Mouse (Mus musculus) kidney, adult 2 months (tissue): Measurements from ENCODE around the gene Gfap. TPM values are rescaled to one million over a fixed set of nuclear protein-coding genes. Genes with fewer than 3 reads are reported as not detected.

Source experiments
- DNase-seq: peaks from one replicate; pipeline ENCODE4 v3.0.0; 2021
- H3K27ac ChIP-seq: fragments of 200-500 bp; 2 replicates; pipeline ENCODE4 v1.5.1; 2012; ENCODE audit warnings: low read depth, low read length, control low read depth, inconsistent platforms; ENCODE audit not compliant: insufficient read depth
- H3K27me3 ChIP-seq: fragments of 200-500 bp; replicated peaks from 2 replicates; pipeline ENCODE4 v1.6.1; 2012; ENCODE audit warnings: mild to moderate bottlenecking, moderate library complexity, low read length, inconsistent platforms; ENCODE audit not compliant: control insufficient read depth, insufficient read depth
- H3K36me3 ChIP-seq: fragments of 200-500 bp; 2 replicates; pipeline ENCODE4 v1.6.1; 2012; ENCODE audit warnings: mild to moderate bottlenecking, moderate library complexity, low read length, inconsistent platforms; ENCODE audit not compliant: control insufficient read depth, insufficient read depth
- H3K4me1 ChIP-seq: fragments of 200-500 bp; 2 replicates; pipeline ENCODE4 v1.6.1; 2011; ENCODE audit warnings: low read length; ENCODE audit not compliant: control insufficient read depth, insufficient read depth
- H3K4me3 ChIP-seq: fragments of 200-500 bp; 2 replicates; pipeline ENCODE4 v1.5.1; 2011; ENCODE audit warnings: mild to moderate bottlenecking, low read depth, low read length, control low read depth; ENCODE audit not compliant: insufficient read depth
- CTCF ChIP-seq: fragments of 200-500 bp; conservative IDR thresholded peaks from 2 replicates; pipeline ENCODE4 v1.5.1; 2011; ENCODE audit warnings: low read depth, mild to moderate bottlenecking, control low read depth, low read length, moderate library complexity, mixed read lengths; ENCODE audit not compliant: insufficient read depth, insufficient read length
- POLR2A ChIP-seq: fragments of 200-500 bp; IDR thresholded peaks from one replicate; pipeline ENCODE4 v1.6.1; 2011; ENCODE audit warnings: low read depth, low read length, control low read depth
- WGBS: fragments of 180-500 bp; shearing (Covaris S2); methylation state at CpG from one replicate; pipeline ENCODE4 v1.1.7; 2018; 5-methylcytosine and 5-hydroxymethylcytosine counted together
- polyA plus RNA-seq: library from polyadenylated mRNA; depleted of rRNA; stranded (reverse); fragments of >200 nt; gene quantifications from 2 replicates; pipeline ENCODE4 v1.2.3, GENCODE M21; 2012; rRNA removed

Gfap gene
- polyA plus RNA-seq, result 0.16 and 0.18 TPM in 2 replicates

- 5% methylated on average over 7 of the region's 7 CpGs for WGBS
- DNase-seq, result peak; percentile 70
- Histone ChIP-seq H3K4me3 (no peak within 1 kb of the TSS), H3K27ac (no peak within 1 kb of the TSS), H3K27me3 (no peaks in the 10 kb centered on the region), H3K4me1 (no peaks in the 10 kb centered on the region), H3K36me3 (no peaks in the 10 kb centered on the region)
- TF ChIP-seq POLR2A (no peak), CTCF (peak; percentile 98)
Observed at GRCm38 (mm10) chr11:102900763-102901162, at the start of gene Gfap. Gene Gfap, minus strand, starts transcription at chr11:102900912.

DNA sequence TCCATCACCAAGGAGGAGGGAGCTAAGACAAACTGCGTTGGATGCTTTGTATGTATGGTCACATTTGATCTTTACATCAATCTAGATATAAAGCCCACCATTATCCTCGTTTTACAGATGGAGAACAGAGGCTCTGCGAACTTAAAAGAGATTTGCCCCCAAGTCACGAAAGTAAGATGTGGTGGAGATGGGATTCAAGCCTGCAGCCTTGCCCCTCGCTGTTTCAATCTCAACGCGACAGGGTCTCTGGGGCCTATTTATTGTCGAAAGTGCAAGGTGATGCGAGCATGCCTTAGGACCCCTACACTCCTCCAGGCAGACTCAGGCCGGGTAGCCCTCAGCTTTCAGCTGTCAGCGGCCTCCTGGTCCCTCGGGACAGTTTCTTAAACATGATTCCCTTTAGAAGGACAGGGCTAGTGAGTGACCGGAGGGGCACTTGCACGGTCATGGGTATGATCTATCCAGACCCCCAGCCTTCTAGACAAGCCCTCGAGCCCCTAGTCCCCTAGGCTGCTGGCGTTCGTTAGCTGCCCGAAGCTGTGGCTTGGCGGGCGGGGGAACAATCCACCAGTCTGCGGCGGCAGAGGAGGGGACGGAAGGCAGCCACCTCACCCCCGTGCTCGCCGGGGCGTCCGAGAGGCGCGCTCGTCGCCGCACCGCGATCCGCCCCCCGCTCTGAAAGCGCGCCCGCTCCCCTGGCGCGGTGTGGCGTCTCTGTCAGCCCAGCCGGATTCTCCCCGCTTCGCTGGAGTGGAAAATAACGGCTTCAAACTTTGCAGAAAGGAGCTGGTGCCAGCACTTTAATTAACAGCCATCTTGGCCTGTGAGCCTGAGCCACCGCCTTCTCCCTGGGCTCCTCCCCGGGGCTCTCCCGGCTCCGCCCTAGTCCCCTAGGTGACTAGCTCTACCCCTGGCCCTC, 47.6 kb upstream of the Gfap start:
- H3K4me3 ChIP-seq, result peak overlapping the region; percentile 50
- H3K27me3 ChIP-seq, result peaks cover 3% of the 10 kb centered on the region; the same call in 1 of the 2 replicates
- peak; percentile 85 for DNase-seq
- TF ChIP-seq POLR2A, result no peak
- no peak for TF ChIP-seq CTCF
- H3K36me3 ChIP-seq, result no peaks in the 10 kb centered on the region
- H3K4me1 ChIP-seq, result no peaks in the 10 kb centered on the region
- no peak overlapping the region for H3K27ac ChIP-seq
- 4% methylated on average over 51 of the region's 51 CpGs for WGBS

- 12% methylated on average over 8 of the region's 8 CpGs for WGBS
- no peak for DNase-seq
- Histone ChIP-seq H3K36me3 (no peaks in the 10 kb centered on the region), H3K4me3 (peak overlapping the region; percentile 19; the same call in 1 of the 2 replicates), H3K27ac (no peak overlapping the region), H3K4me1 (no peaks in the 10 kb centered on the region), H3K27me3 (peaks cover 6% of the 10 kb centered on the region)
- no peak for TF ChIP-seq POLR2A
- TF ChIP-seq CTCF, result no peak
Observed at GRCm38 (mm10) chr11:102946992-102947343, 46.3 kb upstream of the Gfap start.

DNA sequence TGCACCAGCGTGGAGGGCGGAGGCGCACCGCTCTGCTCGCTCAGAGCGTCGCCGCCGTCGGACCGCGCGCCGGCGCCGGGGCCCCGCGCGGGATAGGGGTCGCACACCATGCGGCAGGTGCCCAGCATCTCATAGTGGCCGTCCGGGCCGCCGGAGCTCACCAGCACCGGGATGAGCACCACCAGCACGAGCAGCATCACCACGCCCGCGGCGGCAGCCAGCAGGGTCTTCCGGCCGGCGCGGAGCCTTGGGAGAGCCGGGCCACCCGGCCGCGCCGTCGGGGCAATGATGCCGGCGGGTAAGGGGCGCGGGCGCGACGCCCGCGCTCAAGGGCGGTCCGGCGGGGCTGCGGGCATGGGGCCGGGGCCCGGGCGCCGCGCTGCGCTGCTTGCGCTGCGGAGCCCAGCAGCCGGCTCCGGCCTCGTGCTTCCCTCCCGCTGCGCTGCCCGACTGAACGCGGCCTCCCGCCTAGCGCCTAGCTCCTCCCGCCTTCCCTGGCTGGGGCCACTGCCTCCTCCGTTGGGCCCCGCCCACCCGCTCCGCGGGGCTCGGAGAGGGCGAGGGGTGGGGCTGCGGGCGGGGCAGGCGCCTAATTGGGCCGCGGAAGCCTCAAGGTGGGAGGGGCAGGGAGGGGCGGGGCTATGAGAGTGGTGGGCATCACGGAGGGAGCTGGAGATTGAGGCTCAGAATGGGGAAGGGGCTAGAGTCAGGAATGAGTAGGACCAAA, 45.7 kb upstream of the Gfap start, which contains the start of gene C1ql1:
TSS of gene C1ql1 (minus strand) at position 424 of the 727 bp plus-strand sequence.
- peaks cover 6% of the 10 kb centered on the region for H3K27me3 ChIP-seq
- DNase-seq, result peak; percentile 91

DNA sequence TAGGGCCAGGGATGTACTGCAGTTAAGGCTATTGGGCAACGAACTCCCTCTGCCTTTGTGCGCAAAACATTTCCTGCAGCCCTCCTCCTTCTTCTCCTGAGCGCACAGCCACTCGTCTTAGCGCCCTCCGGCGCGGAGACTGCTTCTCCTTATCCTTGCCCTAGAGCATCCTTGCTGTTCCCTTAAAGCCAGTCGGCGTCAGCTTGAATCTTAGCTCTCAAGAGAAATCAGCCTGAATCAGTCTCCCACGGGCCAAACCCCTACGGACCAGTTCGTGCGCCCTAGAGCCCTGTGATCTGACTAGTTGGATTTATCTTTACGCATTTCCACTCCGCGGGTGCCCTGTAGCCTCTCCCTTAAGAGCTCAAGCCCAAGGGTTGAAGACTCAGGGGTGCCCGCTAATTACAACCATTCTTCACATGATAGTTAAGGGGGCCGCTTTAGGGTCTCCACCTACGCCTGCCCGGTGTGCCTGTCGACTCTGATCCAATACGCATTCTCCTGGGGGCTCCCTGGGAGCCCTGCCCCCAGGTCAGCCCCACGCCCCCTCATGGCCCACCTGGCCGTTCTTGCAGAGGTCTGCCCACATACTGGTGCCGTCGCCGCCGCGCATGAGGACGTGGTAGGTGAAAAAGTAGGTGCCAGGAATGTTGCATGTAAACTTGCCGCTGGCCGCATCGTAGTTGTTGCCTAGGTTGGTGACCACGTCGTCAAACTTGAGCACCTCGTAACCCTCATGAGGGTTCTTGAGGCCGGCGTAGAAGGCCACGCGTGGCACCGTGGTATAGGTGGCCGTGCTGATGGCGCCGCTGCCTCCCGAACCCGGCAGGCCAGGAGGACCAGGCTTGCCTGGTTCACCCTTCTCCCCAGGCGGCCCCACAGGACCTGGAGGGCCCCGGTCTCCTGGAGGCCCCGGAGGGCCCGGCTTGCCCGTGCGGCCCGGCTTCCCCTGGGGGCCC, 44.9 kb upstream of the Gfap start:
- Histone ChIP-seq H3K27ac (no peak overlapping the region), H3K4me1 (no peaks in the 10 kb centered on the region), H3K27me3 (peaks cover 6% of the 10 kb centered on the region), H3K4me3 (no peak overlapping the region), H3K36me3 (no peaks in the 10 kb centered on the region)
- DNase-seq, result no peak
- TF ChIP-seq POLR2A, result no peak
- TF ChIP-seq CTCF, result no peak
- 3% methylated on average over 54 of the region's 54 CpGs for WGBS

More for the DNA sequence above, 45.7 kb upstream of the Gfap start, which contains the start of gene C1ql1:
- no peaks in the 10 kb centered on the region for H3K4me1 ChIP-seq
- no peaks in the 10 kb centered on the region for H3K36me3 ChIP-seq
- peak within 1 kb of the TSS; percentile 19; the same call in 1 of the 2 replicates for H3K4me3 ChIP-seq
- no peak for TF ChIP-seq POLR2A
- TF ChIP-seq CTCF, result no peak
- 1% methylated on average over 87 of the region's 87 CpGs for WGBS
- H3K27ac ChIP-seq, result no peak within 1 kb of the TSS

- no peak overlapping the region for H3K27ac ChIP-seq
- no peaks in the 10 kb centered on the region for H3K36me3 ChIP-seq
- TF ChIP-seq POLR2A (no peak), CTCF (no peak)
- peaks cover 6% of the 10 kb centered on the region for H3K27me3 ChIP-seq
- DNase-seq, result no peak
- no peak overlapping the region for H3K4me3 ChIP-seq
- no peaks in the 10 kb centered on the region; the same call in 1 of the 2 replicates for H3K4me1 ChIP-seq
- 73% methylated on average over 6 of the region's 6 CpGs for WGBS
Observed at GRCm38 (mm10) chr11:102941236-102941635, 40.5 kb upstream of the Gfap start.
